Mouse (Mus musculus): ENCODE measurements at regions not wholly inside any gene's neighbourhood (a gene's known extent, or its start where the extent isn't known, plus 50 kb on each side); places are given as distances from the start of the nearest gene placed in this dataset.

DNA sequence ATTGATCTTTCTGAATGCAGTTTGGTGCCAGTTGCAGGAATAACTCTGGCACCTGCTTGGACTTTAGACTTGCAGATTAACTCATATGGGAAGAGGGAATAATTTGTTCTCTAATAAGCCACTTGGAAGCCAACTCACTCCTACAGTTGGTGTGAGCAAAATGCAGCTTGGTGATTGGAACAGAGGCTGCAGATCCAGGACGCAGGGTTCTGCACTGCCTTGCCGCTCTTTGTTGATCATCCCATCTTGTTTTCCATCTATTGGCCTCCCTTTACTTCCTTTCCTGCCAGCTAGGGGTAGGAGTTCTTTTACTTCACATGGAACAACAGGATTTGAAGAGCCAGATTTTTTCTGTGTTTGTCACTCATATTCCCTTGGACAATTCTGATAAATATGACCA is 120.9 kb upstream of the 1700012A03Rik start:
- Histone ChIP-seq H3K4me3 (ENCODE audit: low read depth, low read length) (no peak overlapping the region), H3K27ac (ENCODE audit: insufficient read depth, low read depth, low read length) (no peak overlapping the region), H3K4me1 (ENCODE audit: control insufficient read depth, insufficient read depth, insufficient read length, low read length) (no peaks in the 10 kb centered on the region), H3K36me3 (ENCODE audit: control insufficient read depth, insufficient read depth, low read length) (no peaks in the 10 kb centered on the region), H3K27me3 (ENCODE audit: control insufficient read depth, insufficient read depth, low read length) (no peaks in the 10 kb centered on the region)
- TF ChIP-seq CTCF (IDR thresholded peaks at IDR 0.05; ENCODE audit: extremely low read depth, insufficient read length, insufficient replicate concordance, low read depth, low read length): no peak
- TF ChIP-seq POLR2A (IDR thresholded peaks at IDR 0.05; ENCODE audit: low read depth, low read length): no peak
- WGBS: 81% methylated on average over 2 of the region's 2 CpGs

DNA sequence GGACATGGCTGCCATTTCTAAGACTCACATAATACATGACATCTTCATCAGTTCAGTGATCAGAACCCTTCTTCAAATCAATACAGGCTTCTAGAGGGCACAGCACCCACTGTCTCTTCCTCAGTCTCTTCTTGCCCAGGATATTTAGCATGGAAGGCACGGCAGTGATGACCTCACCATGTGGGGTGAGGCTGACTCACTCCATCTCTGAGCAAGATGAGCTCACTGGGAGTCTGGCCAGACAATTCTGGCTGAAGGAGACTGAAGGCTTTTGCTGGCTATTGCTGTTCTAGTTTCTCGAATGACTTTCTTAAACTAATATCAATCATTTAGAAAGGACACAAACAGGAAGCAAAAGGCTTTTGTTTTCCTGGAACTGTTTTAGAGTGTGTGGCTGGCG is 122.9 kb upstream of the 1700012A03Rik start:
- H3K27ac ChIP-seq (ENCODE audit: insufficient read depth, low read depth, low read length): no peak overlapping the region
- no peaks in the 10 kb centered on the region for H3K27me3 ChIP-seq (ENCODE audit: control insufficient read depth, insufficient read depth, low read length)
- no peaks in the 10 kb centered on the region for H3K36me3 ChIP-seq (ENCODE audit: control insufficient read depth, insufficient read depth, low read length)
- WGBS: 56% methylated on average over 3 of the region's 3 CpGs
- no peak overlapping the region for H3K4me3 ChIP-seq (ENCODE audit: low read depth, low read length)
- no peak for TF ChIP-seq CTCF (IDR thresholded peaks at IDR 0.05; ENCODE audit: extremely low read depth, insufficient read length, insufficient replicate concordance, low read depth, low read length)
- no peak for TF ChIP-seq POLR2A (IDR thresholded peaks at IDR 0.05; ENCODE audit: low read depth, low read length)
- H3K4me1 ChIP-seq (ENCODE audit: control insufficient read depth, insufficient read depth, insufficient read length, low read length): no peaks in the 10 kb centered on the region

DNA sequence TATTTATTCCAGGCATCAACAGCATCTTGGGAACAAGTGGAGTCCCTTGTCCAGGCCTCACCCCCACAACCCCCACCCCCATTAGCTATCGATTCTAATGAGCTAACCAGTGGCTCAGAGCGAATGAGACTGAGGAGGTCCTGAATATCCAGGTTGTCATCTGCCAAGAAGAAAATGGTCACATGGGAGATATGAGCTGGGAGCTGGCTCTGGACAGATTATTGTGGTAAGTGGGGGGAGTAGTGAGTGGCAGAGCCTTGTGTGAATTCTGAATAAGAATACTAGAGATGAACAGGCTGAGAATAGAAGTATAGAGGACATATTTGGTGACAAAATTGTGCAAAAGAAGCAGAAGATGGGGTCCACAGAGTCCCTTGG is 125.4 kb upstream of the 1700012A03Rik start:
- 75% methylated on average over 2 of the region's 2 CpGs for whole genome bisulfite sequencing
- no peaks in the 10 kb centered on the region for H3K36me3 ChIP-seq (ENCODE audit: control insufficient read depth, insufficient read depth, low read length)

DNA sequence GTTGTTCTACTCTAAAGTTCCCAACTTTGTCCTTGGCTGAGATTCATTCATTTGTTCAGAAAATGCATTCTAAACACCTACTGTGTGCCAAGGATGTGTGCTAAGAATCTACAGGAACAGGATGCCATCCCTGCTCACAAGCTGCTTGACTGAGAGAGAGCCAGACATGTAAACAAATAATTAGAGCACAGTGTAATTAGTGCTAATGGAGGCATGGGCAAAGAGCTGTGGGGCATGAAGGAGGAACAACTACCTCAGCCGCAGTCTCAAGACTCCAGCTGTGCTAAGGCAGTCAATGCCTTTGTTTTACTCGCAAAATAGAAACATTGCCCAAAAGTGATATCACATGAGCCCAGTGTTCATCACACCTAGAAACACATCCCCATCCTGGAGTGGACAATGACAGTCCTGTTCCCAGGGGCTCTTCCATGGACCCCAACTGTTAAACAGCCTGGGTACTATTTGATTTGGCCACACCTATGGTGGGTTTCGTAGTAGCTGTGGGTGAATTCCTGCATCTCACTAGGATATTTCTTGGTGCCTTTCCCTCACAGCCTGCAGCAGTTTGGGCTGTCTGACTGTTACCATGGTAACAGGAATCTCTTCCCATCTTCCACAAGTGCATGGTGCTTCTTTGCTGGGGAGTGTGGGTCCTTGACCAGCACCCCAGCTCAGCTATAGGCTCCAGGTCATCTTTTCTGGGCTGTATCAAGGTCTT is 125.9 kb upstream of the 1700012A03Rik start:
- Histone ChIP-seq H3K36me3 (ENCODE audit: control insufficient read depth, insufficient read depth, low read length) (no peaks in the 10 kb centered on the region), H3K4me3 (ENCODE audit: low read depth, low read length) (no peak overlapping the region), H3K4me1 (ENCODE audit: control insufficient read depth, insufficient read depth, insufficient read length, low read length) (no peaks in the 10 kb centered on the region), H3K27ac (ENCODE audit: insufficient read depth, low read depth, low read length) (no peak overlapping the region), H3K27me3 (ENCODE audit: control insufficient read depth, insufficient read depth, low read length) (no peaks in the 10 kb centered on the region)
- 75% methylated on average over 3 of the region's 3 CpGs for WGBS
- no peak for TF ChIP-seq CTCF (IDR thresholded peaks at IDR 0.05; ENCODE audit: extremely low read depth, insufficient read length, insufficient replicate concordance, low read depth, low read length)
- no peak for TF ChIP-seq POLR2A (IDR thresholded peaks at IDR 0.05; ENCODE audit: low read depth, low read length)

More for the DNA sequence above, 125.4 kb upstream of the 1700012A03Rik start:
- no peak overlapping the region for H3K27ac ChIP-seq (ENCODE audit: insufficient read depth, low read depth, low read length)
- no peaks in the 10 kb centered on the region for H3K27me3 ChIP-seq (ENCODE audit: control insufficient read depth, insufficient read depth, low read length)
- TF ChIP-seq POLR2A (IDR thresholded peaks at IDR 0.05; ENCODE audit: low read depth, low read length): no peak
- no peak for TF ChIP-seq CTCF (IDR thresholded peaks at IDR 0.05; ENCODE audit: extremely low read depth, insufficient read length, insufficient replicate concordance, low read depth, low read length)
- H3K4me1 ChIP-seq (ENCODE audit: control insufficient read depth, insufficient read depth, insufficient read length, low read length): no peaks in the 10 kb centered on the region
- no peak overlapping the region for H3K4me3 ChIP-seq (ENCODE audit: low read depth, low read length)

DNA sequence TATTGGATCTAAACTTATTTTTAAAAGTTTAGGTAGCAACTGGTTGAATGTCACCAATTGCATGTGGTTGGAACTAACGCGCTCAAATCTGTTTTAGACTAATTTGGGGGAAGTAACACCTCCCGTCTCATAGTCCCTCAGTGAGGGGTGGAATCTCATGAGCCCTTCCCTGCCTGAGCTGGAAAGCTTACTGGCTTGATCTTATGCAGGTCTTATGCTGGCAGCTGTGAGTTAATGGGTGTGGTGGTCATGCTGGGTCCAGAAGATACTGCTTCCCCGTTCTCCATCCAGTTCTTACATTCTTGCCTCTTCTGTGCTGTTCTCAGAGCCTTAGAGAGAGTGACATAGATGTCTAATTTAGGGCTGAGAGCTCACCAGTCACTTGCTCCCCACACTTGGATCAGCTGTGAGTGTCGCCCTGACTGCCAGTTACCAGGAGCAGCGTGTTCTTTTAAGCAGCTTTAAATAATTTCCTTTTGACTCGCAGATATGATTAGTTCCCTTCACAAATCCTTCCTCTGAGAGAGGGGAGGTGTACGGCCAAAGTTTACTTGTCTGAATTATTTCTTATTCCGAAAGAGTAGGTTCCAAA is 128.4 kb upstream of the 1700012A03Rik start:
- H3K27ac ChIP-seq (ENCODE audit: insufficient read depth, low read depth, low read length): no peak overlapping the region
- no peak for TF ChIP-seq CTCF (IDR thresholded peaks at IDR 0.05; ENCODE audit: extremely low read depth, insufficient read length, insufficient replicate concordance, low read depth, low read length)
- no peak for TF ChIP-seq POLR2A (IDR thresholded peaks at IDR 0.05; ENCODE audit: low read depth, low read length)
- no peaks in the 10 kb centered on the region for H3K27me3 ChIP-seq (ENCODE audit: control insufficient read depth, insufficient read depth, low read length)
- no peaks in the 10 kb centered on the region for H3K36me3 ChIP-seq (ENCODE audit: control insufficient read depth, insufficient read depth, low read length)
- H3K4me3 ChIP-seq (ENCODE audit: low read depth, low read length): no peak overlapping the region
- no peaks in the 10 kb centered on the region for H3K4me1 ChIP-seq (ENCODE audit: control insufficient read depth, insufficient read depth, insufficient read length, low read length)
- 84% methylated on average over 9 of the region's 9 CpGs for WGBS

DNA sequence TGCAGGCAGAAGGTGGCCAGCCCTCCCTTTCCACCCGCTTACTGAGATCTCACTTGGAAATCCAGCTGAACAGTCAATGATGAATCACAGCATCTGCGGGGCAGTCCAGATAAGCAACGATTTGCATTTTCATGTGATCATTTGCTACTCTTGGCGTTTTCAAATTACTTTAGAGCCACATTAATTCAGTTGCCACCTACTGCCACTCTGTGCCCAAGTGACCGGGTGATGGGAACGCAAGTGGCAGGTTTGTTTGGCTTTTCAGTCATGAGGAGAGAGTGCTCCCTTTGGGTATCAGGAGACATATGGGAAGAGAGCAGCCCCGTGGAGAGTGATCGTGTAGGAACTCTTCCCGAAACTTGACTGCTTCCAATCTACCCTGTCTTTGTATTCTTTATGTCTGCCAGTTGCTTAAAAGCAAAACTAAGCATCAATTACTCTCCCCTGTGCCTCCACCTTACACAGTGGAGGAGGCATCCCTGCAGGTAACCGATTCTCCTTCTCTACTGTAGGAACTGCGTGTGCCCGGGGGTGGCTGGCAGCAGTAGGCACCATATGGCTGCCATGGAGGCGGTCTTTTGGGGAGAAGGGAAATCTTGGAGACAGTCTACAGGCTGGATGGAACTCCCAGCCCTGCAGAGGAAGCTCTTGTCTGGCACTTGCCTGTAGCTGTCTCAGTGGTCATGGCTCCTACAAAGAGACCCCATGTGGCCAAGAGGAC is 132.5 kb upstream of the 1700012A03Rik start:
- no peak overlapping the region for H3K27ac ChIP-seq (ENCODE audit: insufficient read depth, low read depth, low read length)
- H3K27me3 ChIP-seq (ENCODE audit: control insufficient read depth, insufficient read depth, low read length): no peaks in the 10 kb centered on the region
- WGBS: 87% methylated on average over 13 of the region's 13 CpGs
- no peaks in the 10 kb centered on the region for H3K4me1 ChIP-seq (ENCODE audit: control insufficient read depth, insufficient read depth, insufficient read length, low read length)
- H3K36me3 ChIP-seq (ENCODE audit: control insufficient read depth, insufficient read depth, low read length): no peaks in the 10 kb centered on the region
- TF ChIP-seq POLR2A (IDR thresholded peaks at IDR 0.05; ENCODE audit: low read depth, low read length) (no peak), CTCF (IDR thresholded peaks at IDR 0.05; ENCODE audit: extremely low read depth, insufficient read length, insufficient replicate concordance, low read depth, low read length) (no peak)
- no peak overlapping the region for H3K4me3 ChIP-seq (ENCODE audit: low read depth, low read length)

DNA sequence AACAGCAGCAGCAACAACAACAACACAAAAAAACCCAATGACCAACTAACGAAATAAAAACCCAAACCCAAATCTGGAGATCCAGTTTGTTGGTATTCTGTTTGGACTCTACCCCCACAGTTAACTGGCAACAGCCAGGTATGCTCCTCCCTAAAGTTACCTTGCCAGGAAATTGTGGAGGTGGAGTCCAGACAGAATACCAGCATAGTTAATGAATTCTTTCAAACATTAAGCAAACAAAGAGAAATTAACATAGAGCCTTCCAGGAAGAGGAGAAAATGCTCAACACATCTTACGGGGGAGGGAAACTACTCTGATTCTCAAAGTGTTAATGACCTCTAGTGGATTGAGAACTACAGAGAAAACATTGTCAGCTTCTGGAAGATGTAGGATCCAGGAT is 148.3 kb upstream of the 1700012A03Rik start:
- 60% methylated on average over 2 of the region's 2 CpGs for WGBS

More for the DNA sequence above, 148.3 kb upstream of the 1700012A03Rik start:
- Histone ChIP-seq H3K4me3 (ENCODE audit: low read depth, low read length) (no peak overlapping the region), H3K4me1 (ENCODE audit: control insufficient read depth, insufficient read depth, insufficient read length, low read length) (no peaks in the 10 kb centered on the region), H3K27me3 (ENCODE audit: control insufficient read depth, insufficient read depth, low read length) (no peaks in the 10 kb centered on the region), H3K27ac (ENCODE audit: insufficient read depth, low read depth, low read length) (no peak overlapping the region), H3K36me3 (ENCODE audit: control insufficient read depth, insufficient read depth, low read length) (no peaks in the 10 kb centered on the region)
- TF ChIP-seq CTCF (IDR thresholded peaks at IDR 0.05; ENCODE audit: extremely low read depth, insufficient read length, insufficient replicate concordance, low read depth, low read length) (no peak), POLR2A (IDR thresholded peaks at IDR 0.05; ENCODE audit: low read depth, low read length) (no peak)
